Mouse (Mus musculus) stomach, embryonic 14.5 days (tissue): Measurements from ENCODE around the gene H2al2c. TPM values are rescaled to one million over a fixed set of nuclear protein-coding genes. Genes with fewer than 3 reads are reported as not detected.
"Not testable (repeated sequence)": the region's sequence is repeated elsewhere in the genome, so short reads cannot be mapped to it uniquely, and the experiment has no call there.

Source experiments
- ATAC-seq: fragments of 200-750 bp; cut with Nextera tagmentation; 2 replicates; pipeline ENCODE4 v1.8.0; 2017; ENCODE audit warnings: low read depth, moderate TSS enrichment; ENCODE audit not compliant: insufficient number of reproducible peaks, insufficient read depth, low FRiP score
- H3K27ac ChIP-seq: fragments of 300-500 bp; sonication (generic); 2 replicates; pipeline ENCODE4 v1.5.1; 2014; ENCODE audit warnings: mild to moderate bottlenecking, low read length, moderate library complexity, mixed read lengths
- H3K27me3 ChIP-seq: fragments of 300-500 bp; sonication (generic); 2 replicates; pipeline ENCODE4 v1.6.1; 2014; ENCODE audit warnings: low read length, control low read depth, mixed read lengths; ENCODE audit not compliant: control insufficient read depth, insufficient read depth
- H3K36me3 ChIP-seq: fragments of 300-500 bp; sonication (generic); 2 replicates; pipeline ENCODE4 v1.6.1; 2014; ENCODE audit warnings: mild to moderate bottlenecking, control low read depth, low read length, moderate library complexity, mixed read lengths; ENCODE audit not compliant: control insufficient read depth, insufficient read depth
- H3K4me1 ChIP-seq: fragments of 300-500 bp; sonication (generic); 2 replicates; pipeline ENCODE4 v1.6.1; 2014; ENCODE audit warnings: low read length, control low read depth, mixed read lengths; ENCODE audit not compliant: control insufficient read depth, insufficient read depth
- H3K4me2 ChIP-seq: fragments of 300-500 bp; sonication (generic); replicated peaks from 2 replicates; pipeline ENCODE4 v1.6.1; 2014; ENCODE audit warnings: low read depth, low read length, control low read depth
- H3K4me3 ChIP-seq: fragments of 300-500 bp; sonication (generic); 2 replicates; pipeline ENCODE4 v1.5.1; 2014; ENCODE audit warnings: low read depth, low read length, control low read depth
- H3K9ac ChIP-seq: fragments of 300-500 bp; sonication (generic); replicated peaks from 2 replicates; pipeline ENCODE4 v1.6.1; 2014; ENCODE audit warnings: low read depth, mild to moderate bottlenecking, control low read depth, low read length, moderate library complexity, mixed read lengths
- H3K9me3 ChIP-seq: fragments of 300-500 bp; sonication (generic); 2 replicates; pipeline ENCODE4 v1.6.1; 2016; ENCODE audit warnings: low read depth, low read length, control low read depth; ENCODE audit not compliant: control insufficient read depth
- WGBS: fragments of 180-500 bp; shearing (Covaris S2); extraction: QIAGEN DNeasy Blood & Tissue Kit; methylation state at CpG from one replicate; pipeline ENCODE4 v1.1.7; 2014; 5-methylcytosine and 5-hydroxymethylcytosine counted together
- polyA plus RNA-seq: library from polyadenylated mRNA; unstranded; fragments of >200 nt; fragmentation: Nextera tagmentation; extraction: Ambion mirVana; gene quantifications from 2 replicates; pipeline ENCODE4 v1.2.1, GENCODE M21; 2014

H2al2c gene
- polyA plus RNA-seq: not detected in 2 replicates

DNA sequence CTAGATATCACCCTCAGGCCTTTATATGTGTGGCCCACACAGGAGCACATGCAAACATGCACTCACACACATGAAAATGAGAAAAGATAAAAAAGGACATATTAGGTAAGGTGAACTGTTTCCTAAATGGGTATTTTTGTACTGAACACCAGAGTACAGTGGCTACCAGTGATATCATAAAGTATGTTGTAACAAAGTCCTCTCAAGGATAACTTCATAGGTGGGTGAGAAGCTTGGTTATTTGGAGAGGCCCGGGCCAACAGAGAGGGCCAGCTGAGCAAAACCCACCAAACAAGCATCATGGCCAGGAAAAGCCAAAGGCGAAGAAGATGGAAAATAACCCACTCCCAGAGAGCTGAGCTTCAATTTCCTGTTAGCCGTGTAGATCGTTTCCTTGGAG, at the start of gene H2al2c:
Gene H2al2c, plus strand, starts transcription at position 301 of the 400 bp plus-strand sequence.
- not testable (repeated sequence) for H3K36me3 ChIP-seq, H3K4me2 ChIP-seq, H3K27ac ChIP-seq, H3K4me1 ChIP-seq, H3K9me3 ChIP-seq, H3K9ac ChIP-seq, H3K4me3 ChIP-seq, H3K27me3 ChIP-seq, ATAC-seq
- WGBS: no CpG with 5 or more reads among the region's 4 CpGs

Other genes starting within 250 kb of the H2al2c start
- not detected in 2 replicates for gene Sry, start 64.6 kb downstream of the H2al2c start, polyA plus RNA-seq
- gene H2al2b, start 121.6 kb downstream of the H2al2c start, polyA plus RNA-seq: not detected in 2 replicates
- not detected in 2 replicates for gene Gm4064, start 197.1 kb downstream of the H2al2c start, polyA plus RNA-seq
- not detected in 2 replicates for gene Rbmy, start 231.6 kb downstream of the H2al2c start, polyA plus RNA-seq
- gene Gm10256, start 231.6 kb downstream of the H2al2c start, polyA plus RNA-seq: not detected in 2 replicates